Mouse (Mus musculus) thymus, postnatal 0 days (tissue): ENCODE measurements around the gene Cdhr3. TPM values are rescaled to one million over a fixed set of nuclear protein-coding genes. Genes with fewer than 3 reads are reported as not detected.
A peak's percentile ranks its signal among the peaks of the same experiment; 100 is the strongest.

Source experiments
- DNase-seq: peaks from one replicate; pipeline ENCODE4 v3.0.0-alpha.2; 2015; ENCODE audit warnings: low spot score
- polyA plus RNA-seq: library from polyadenylated mRNA; unstranded; fragments of >200 nt; fragmentation: Nextera tagmentation; extraction: Ambion mirVana; gene quantifications from 2 replicates; pipeline ENCODE4 v1.2.1, GENCODE M21; 2015

Gene Cdhr3
- 0.22 and 0.23 TPM in 2 replicates for polyA plus RNA-seq

- no peak for DNase-seq
Measured at GRCm38 (mm10) chr12:33092775-33093174, at the start of gene Cdhr3. TSS of gene Cdhr3 (minus strand) at chr12:33092875.

GRCm38 (mm10) chr12:33139083-33139482 lies 46.4 kb upstream of the Cdhr3 start:
- DNase-seq = no peak

GRCm38 (mm10) chr12:33137857-33138256 lies 45.2 kb upstream of the Cdhr3 start:
- no peak for DNase-seq

GRCm38 (mm10) chr12:33131796-33132195 lies 39.1 kb upstream of the Cdhr3 start:
- DNase-seq = peak; percentile 52

GRCm38 (mm10) chr12:33130401-33130800 lies 37.7 kb upstream of the Cdhr3 start:
- no peak for DNase-seq

GRCm38 (mm10) chr12:33129410-33129809 lies 36.7 kb upstream of the Cdhr3 start:
- DNase-seq = no peak

GRCm38 (mm10) chr12:33128702-33129101 lies 36.0 kb upstream of the Cdhr3 start:
- no peak for DNase-seq

GRCm38 (mm10) chr12:33128121-33128520 lies 35.4 kb upstream of the Cdhr3 start:
- no peak for DNase-seq

- no peak for DNase-seq
Measured at GRCm38 (mm10) chr12:33126243-33126642, 33.6 kb upstream of the Cdhr3 start.

GRCm38 (mm10) chr12:33125594-33126227 lies 33.0 kb upstream of the Cdhr3 start:
- no peak for DNase-seq

GRCm38 (mm10) chr12:33118624-33119301 lies 26.1 kb upstream of the Cdhr3 start:
- peak; percentile 17 for DNase-seq

- DNase-seq = no peak
Measured at GRCm38 (mm10) chr12:33110894-33111471, 18.3 kb upstream of the Cdhr3 start.

GRCm38 (mm10) chr12:33109531-33109930 lies 16.9 kb upstream of the Cdhr3 start:
- DNase-seq = no peak

- DNase-seq = no peak
Measured at GRCm38 (mm10) chr12:33106438-33107167, 13.9 kb upstream of the Cdhr3 start.

GRCm38 (mm10) chr12:33105724-33106123 lies 13.0 kb upstream of the Cdhr3 start:
- DNase-seq = no peak

GRCm38 (mm10) chr12:33102342-33103115 lies 9.9 kb upstream of the Cdhr3 start:
- DNase-seq = no peak

GRCm38 (mm10) chr12:33101627-33102026 lies 9.0 kb upstream of the Cdhr3 start:
- no peak for DNase-seq

- DNase-seq = no peak
Measured at GRCm38 (mm10) chr12:33096017-33096416, 3.3 kb upstream of the Cdhr3 start.

GRCm38 (mm10) chr12:33092196-33092595 lies 479 bp downstream of the Cdhr3 start:
- DNase-seq = no peak

GRCm38 (mm10) chr12:33086151-33086550 lies 6.5 kb downstream of the Cdhr3 start:
- DNase-seq = no peak

GRCm38 (mm10) chr12:33084683-33085082 lies 8.0 kb downstream of the Cdhr3 start:
- no peak for DNase-seq
